Mouse (Mus musculus) spleen, adult 12 weeks (tissue): ENCODE data around the gene Gstm5.
A peak's percentile ranks its signal among the peaks of the same experiment; 100 is the strongest.

Experiments used
- DNase-seq: peaks from one replicate; pipeline ENCODE4 v3.0.0; 2022; ENCODE audit warnings: low spot score

The Gstm5 gene

GRCm38 (mm10) chr3:107931670-107932069 lies 36.0 kb downstream of the Gstm5 start, which contains the start of gene Gstm7:
TSS of gene Gstm7 (minus strand) at chr3:107931817.
- peak; percentile 47 for DNase-seq

GRCm38 (mm10) chr3:107932128-107932527 lies 36.5 kb downstream of the Gstm5 start:
- no peak for DNase-seq

GRCm38 (mm10) chr3:107935268-107935667 lies 39.6 kb downstream of the Gstm5 start:
- DNase-seq = no peak

GRCm38 (mm10) chr3:107935888-107936287 lies 40.3 kb downstream of the Gstm5 start:
- no peak for DNase-seq

GRCm38 (mm10) chr3:107939403-107939802 lies 43.8 kb downstream of the Gstm5 start:
- peak; percentile 16 for DNase-seq

- DNase-seq = no peak
Observed at GRCm38 (mm10) chr3:107939830-107940229, 44.2 kb downstream of the Gstm5 start.

- DNase-seq = no peak
Observed at GRCm38 (mm10) chr3:107940524-107940923, 44.9 kb downstream of the Gstm5 start.

GRCm38 (mm10) chr3:107941261-107941660 lies 45.6 kb downstream of the Gstm5 start:
- DNase-seq = no peak

GRCm38 (mm10) chr3:107943239-107943990 lies 47.8 kb downstream of the Gstm5 start, which contains the start of gene Gstm6:
TSS of gene Gstm6 (minus strand) at chr3:107943749.
- no peak for DNase-seq

GRCm38 (mm10) chr3:107945729-107946128 lies 50.1 kb downstream of the Gstm5 start:
- DNase-seq = no peak
